Mouse (Mus musculus) small intestine, adult 2 months (tissue): ENCODE data around the gene Ppm1h.
"Not testable (repeated sequence)": the region's sequence is repeated elsewhere in the genome, so short reads cannot be mapped to it uniquely, and the experiment has no call there.

ENCODE experiments used
- CTCF ChIP-seq: fragments of 200-500 bp; IDR thresholded peaks from 2 replicates; pipeline ENCODE4 v1.5.1; 2012; ENCODE audit warnings: low read depth, mild to moderate bottlenecking, control low read depth, inconsistent platforms, low read length, moderate library complexity, mixed read lengths; ENCODE audit not compliant: insufficient replicate concordance, insufficient read length; ENCODE audit errors: extremely low read depth
- POLR2A ChIP-seq: fragments of 200-500 bp; IDR thresholded peaks from 2 replicates; pipeline ENCODE4 v1.6.1; 2012; ENCODE audit warnings: low read depth, mild to moderate bottlenecking, control low read depth, inconsistent platforms, low read length, moderate library complexity

- TF ChIP-seq CTCF, POLR2A: not testable (repeated sequence)
Observed at GRCm38 (mm10) chr10:122924571-122924970, 246.0 kb downstream of the Ppm1h start.
